Mouse (Mus musculus) myocyte (in vitro differentiated cells): ENCODE data around the gene Elob.

Experiments used
- E2F4 ChIP-seq: IDR thresholded peaks from one replicate; pipeline ENCODE4 v1.6.1; 2011; ENCODE audit warnings: mild to moderate bottlenecking, control low read depth, moderate library complexity; ENCODE audit not compliant: insufficient read depth
- MAX ChIP-seq: IDR thresholded peaks from one replicate; pipeline ENCODE4 v1.6.1; 2011; ENCODE audit warnings: low read depth, mild to moderate bottlenecking, control low read depth
- MYOD1 ChIP-seq, 3 experiments: IDR thresholded peaks; one replicate each; pipeline ENCODE4 v1.6.1; 2011; ENCODE audit warnings: control low read depth in 2 of 3, low read depth in 2 of 3, mild to moderate bottlenecking in 2 of 3, moderate library complexity in 1 of 3; ENCODE audit not compliant: insufficient read length in 2 of 3, control insufficient read depth in 1 of 3
- MYOG ChIP-seq, 3 experiments: IDR thresholded peaks; one replicate each; pipeline ENCODE4 v1.6.1; 2011; ENCODE audit warnings: control low read depth in 2 of 3, low read depth in 2 of 3, mild to moderate bottlenecking in 2 of 3; ENCODE audit not compliant: insufficient read length in 2 of 3, control insufficient read depth in 1 of 3, insufficient read depth in 1 of 3
- POLR2A ChIP-seq: IDR thresholded peaks from one replicate; pipeline ENCODE4 v1.6.1; 2011; ENCODE audit warnings: low read depth, mild to moderate bottlenecking, control low read depth, moderate library complexity; ENCODE audit not compliant: insufficient read length
- POLR2AphosphoS2 ChIP-seq: IDR thresholded peaks from one replicate; pipeline ENCODE4 v1.6.1; 2011; ENCODE audit warnings: low read depth, control low read depth; ENCODE audit not compliant: insufficient read length
- REST ChIP-seq: IDR thresholded peaks from one replicate; pipeline ENCODE4 v1.6.1; 2011; ENCODE audit warnings: mild to moderate bottlenecking, control low read depth, moderate library complexity; ENCODE audit not compliant: insufficient read depth, insufficient read length
- SRF ChIP-seq: IDR thresholded peaks from one replicate; pipeline ENCODE4 v1.6.1; 2011; ENCODE audit warnings: low read depth; ENCODE audit not compliant: control insufficient read depth, insufficient read length
- TCF12 ChIP-seq: IDR thresholded peaks from one replicate; pipeline ENCODE4 v1.6.1; 2011; ENCODE audit warnings: mild to moderate bottlenecking, control low read depth; ENCODE audit not compliant: poor library complexity, insufficient read depth, severe bottlenecking
- USF1 ChIP-seq: IDR thresholded peaks from one replicate; pipeline ENCODE4 v1.6.1; 2011; ENCODE audit warnings: low read depth, mild to moderate bottlenecking, control low read depth, moderate library complexity

GRCm38 (mm10) chr17:23790269-23791078 lies 38.5 kb downstream of the Elob start, which contains the start of gene Srrm2:
- no peak for TF ChIP-seq POLR2A
- TF ChIP-seq USF1, result no peak
- no peak for TF ChIP-seq POLR2AphosphoS2
- TF ChIP-seq MAX, result no peak
- TF ChIP-seq SRF, result no peak
- TF ChIP-seq E2F4, result no peak
- TF ChIP-seq MYOD1 (IDR thresholded peaks at IDR 0.05; ENCODE audit: control insufficient read depth in 1 of 3, insufficient read length in 2 of 3, low read depth in 2 of 3), result no peak
- TF ChIP-seq REST, result no peak
- TF ChIP-seq TCF12, result no peak
- no peak for TF ChIP-seq MYOG (IDR thresholded peaks at IDR 0.05; ENCODE audit: control insufficient read depth in 1 of 3, insufficient read depth in 1 of 3, insufficient read length in 2 of 3, low read depth in 2 of 3)
